Mouse (Mus musculus): Measurements from ENCODE around the gene Lsp1. TPM values are rescaled to one million over a fixed set of nuclear protein-coding genes. Genes with fewer than 3 reads are reported as not detected.

Lsp1 gene
- polyA plus RNA-seq, 1 experiment from 2014 or later: 6.3 TPM

DNA sequence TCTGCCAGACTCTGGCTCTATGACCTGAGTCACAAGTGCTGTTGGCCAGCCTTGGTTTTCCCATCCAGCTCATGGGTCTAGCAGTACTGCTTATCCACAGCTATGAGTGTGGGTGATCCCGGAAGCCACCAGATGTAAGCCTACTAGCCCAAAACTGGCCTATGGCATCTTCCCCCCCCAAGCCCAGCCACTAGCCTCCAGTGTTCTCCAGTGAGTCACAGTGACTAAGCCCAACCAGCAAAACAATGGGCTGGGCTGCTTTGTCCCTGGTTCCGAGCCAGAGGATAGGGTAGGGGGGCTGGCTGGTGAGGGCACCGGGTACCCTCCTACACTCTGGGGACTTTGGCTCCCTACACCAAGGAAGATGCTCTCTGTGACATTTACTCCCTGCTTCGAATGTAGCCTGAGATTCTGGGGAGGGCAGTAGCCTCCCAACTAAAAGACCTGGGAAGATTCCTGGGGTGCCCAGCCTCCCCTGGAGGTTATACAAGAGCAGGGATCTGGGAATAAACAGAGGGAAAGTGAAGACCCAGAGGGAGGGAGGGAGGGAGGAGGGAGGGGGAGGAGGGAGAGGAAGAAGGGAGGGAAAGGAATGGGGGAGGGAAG, 10.3 kb downstream of the Lsp1 start:
- H3K27me3 ChIP-seq: no peaks in the 10 kb centered on the region
- peak overlapping the region; percentile 25; the same call in 1 of the 2 replicates for H3K9ac ChIP-seq
- H3K4me1 ChIP-seq: peaks cover 18% of the 10 kb centered on the region
- H3K36me3 ChIP-seq (replicated peaks): no peaks in the 10 kb centered on the region
- no peak overlapping the region for H3K27ac ChIP-seq
- no peak overlapping the region for H3K4me2 ChIP-seq
- H3K9me3 ChIP-seq: no peaks in the 10 kb centered on the region
- ATAC-seq (ENCODE audit: low FRiP score): no peak
- H3K4me3 ChIP-seq (replicated peaks): no peak overlapping the region
- 25% methylated on average over 4 of the region's 4 CpGs for WGBS

DNA sequence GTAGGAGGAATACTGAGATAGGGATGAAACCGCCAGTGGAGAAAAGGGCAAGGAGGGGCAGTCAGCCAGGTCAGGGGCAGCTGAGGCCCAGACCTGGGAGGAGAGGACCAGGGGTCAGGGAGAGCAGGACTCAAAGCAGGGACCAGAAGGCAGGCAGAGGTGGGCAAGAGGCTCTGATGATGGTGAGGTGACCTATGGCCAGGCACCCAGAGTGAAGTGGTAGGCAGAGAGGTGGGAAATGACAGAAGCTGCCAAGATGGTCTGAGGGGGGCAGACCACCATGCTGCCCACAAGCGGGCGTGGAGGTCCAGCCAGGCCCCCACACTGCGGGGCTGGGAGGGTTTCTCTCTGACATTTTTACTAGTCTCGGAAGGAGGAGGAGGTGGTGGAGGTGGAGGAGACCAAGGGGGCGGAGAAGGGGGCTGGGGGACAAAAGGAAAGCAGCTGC, 10.8 kb downstream of the Lsp1 start:
- WGBS: 34% methylated on average over 6 of the region's 6 CpGs
- Histone ChIP-seq H3K4me2 (no peak overlapping the region), H3K9me3 (no peaks in the 10 kb centered on the region), H3K4me3 (replicated peaks) (no peak overlapping the region), H3K4me1 (peaks cover 18% of the 10 kb centered on the region), H3K9ac (peak overlapping the region; percentile 25; the same call in 1 of the 2 replicates), H3K27ac (0 out of 2 replicates have a peak overlapping the region, but pooled peaks have one; percentile 16), H3K27me3 (no peaks in the 10 kb centered on the region), H3K36me3 (replicated peaks) (no peaks in the 10 kb centered on the region)
- no peak for ATAC-seq (ENCODE audit: low FRiP score)

DNA sequence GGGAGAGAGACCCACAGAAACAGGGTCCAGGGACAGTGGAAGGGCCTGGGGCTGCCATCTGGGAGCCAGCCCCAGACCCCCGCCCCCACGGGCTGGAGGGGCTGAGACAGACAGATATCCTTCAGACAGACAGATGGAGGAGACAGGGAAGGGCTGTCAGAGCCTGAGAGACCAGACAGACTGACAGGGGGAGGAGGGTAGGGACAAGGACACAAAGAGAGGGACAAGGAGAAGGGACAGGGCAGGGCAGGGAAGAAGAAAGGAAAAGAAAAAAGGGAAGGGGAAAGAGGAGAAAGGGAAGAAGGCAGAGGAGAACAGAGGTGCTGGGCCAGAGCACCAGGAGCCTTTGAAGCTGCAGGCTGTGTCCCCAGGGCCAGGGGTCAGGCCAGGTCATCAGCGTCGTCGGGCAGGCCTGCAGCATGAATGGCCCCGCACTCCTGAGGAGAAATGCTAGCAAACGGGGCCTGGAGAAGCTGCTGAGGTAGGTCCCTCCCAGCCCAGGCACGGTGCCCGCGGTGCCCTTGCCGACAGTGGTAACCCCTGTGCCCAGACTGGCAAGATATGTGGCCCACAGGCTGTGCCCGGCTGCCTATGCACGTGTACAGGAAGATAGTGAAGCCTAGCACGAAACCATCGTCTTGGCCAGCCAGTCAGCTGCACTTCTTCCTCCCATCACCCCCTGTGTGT, 11.4 kb downstream of the Lsp1 start:
- WGBS: 43% methylated on average over 15 of the region's 15 CpGs
- Histone ChIP-seq H3K27me3 (no peaks in the 10 kb centered on the region), H3K9ac (peak overlapping the region; percentile 25), H3K27ac (0 out of 2 replicates have a peak overlapping the region, but pooled peaks have one; percentile 16), H3K4me1 (peaks cover 18% of the 10 kb centered on the region), H3K36me3 (replicated peaks) (no peaks in the 10 kb centered on the region), H3K4me2 (no peak overlapping the region), H3K4me3 (replicated peaks) (no peak overlapping the region), H3K9me3 (no peaks in the 10 kb centered on the region)
- ATAC-seq (ENCODE audit: low FRiP score): no peak

DNA sequence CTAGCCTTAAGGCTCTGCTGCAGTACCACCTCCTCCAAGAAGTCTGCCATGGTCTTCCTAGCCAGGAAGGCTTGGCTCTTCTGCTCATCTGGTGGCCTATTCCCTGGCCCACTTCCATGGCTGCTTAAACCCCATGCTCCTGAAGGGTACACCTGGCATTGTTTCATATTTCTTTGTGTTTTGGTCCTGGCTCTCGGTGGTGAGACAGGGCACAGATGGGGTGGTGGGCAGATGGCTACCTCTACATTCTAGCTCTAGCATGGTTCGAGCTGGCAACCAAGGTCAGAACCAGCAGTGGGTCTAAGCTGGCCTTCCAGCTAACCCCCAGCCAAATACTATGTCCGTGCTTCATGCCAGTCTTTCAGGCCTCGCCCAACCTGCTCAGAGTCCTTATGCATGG, 12.3 kb downstream of the Lsp1 start:
- ATAC-seq (ENCODE audit: low FRiP score): no peak
- Histone ChIP-seq H3K4me1 (peaks cover 18% of the 10 kb centered on the region), H3K27ac (no peak overlapping the region), H3K4me3 (replicated peaks) (no peak overlapping the region), H3K27me3 (no peaks in the 10 kb centered on the region), H3K4me2 (no peak overlapping the region), H3K36me3 (replicated peaks) (no peaks in the 10 kb centered on the region), H3K9ac (no peak overlapping the region), H3K9me3 (no peaks in the 10 kb centered on the region)
- WGBS: 89% methylated on average over 4 of the region's 4 CpGs

DNA sequence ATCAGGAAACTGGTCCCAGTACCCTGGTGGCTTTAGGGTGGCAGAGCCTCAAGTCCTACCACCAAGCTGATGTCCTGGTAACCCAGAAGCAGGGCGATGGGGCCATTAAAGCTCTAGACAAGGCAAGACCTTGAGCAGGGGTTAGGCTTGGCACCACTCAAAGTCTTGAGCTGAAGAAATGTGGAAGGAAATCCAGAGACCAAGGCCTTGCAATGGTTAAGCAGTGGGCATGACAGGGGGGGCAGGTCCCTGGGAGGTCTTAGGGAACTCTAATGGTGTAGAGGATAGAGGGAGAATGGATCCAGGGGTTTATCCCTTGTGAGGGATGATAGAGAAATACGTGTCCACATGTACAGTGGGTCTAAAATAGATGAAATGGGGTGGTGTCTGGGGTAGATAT, 12.9 kb downstream of the Lsp1 start:
- H3K36me3 ChIP-seq (replicated peaks): no peaks in the 10 kb centered on the region

DNA sequence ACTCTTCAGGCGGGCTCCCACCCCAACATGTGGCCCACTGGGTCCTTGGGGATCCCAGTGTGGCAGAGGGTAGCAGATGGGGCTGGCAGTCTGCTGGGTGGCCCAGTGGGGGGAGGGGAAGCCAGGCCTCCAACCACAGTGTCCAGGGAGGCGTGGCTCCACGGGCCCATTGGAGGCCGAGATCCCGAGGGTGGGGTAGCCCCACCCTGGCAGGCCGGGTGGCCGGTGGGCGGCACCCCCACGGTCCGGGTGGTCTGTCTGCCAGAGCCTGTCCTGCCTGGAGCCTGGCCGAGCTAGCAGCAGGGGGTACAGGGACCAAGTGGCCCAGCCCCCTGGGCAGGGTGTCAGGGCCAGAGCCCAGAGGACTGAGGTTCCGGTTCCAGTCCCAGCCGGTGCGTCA, 14.2 kb downstream of the Lsp1 start:
- H3K27me3 ChIP-seq: no peaks in the 10 kb centered on the region
- ATAC-seq (ENCODE audit: low FRiP score): no peak
- peaks cover 18% of the 10 kb centered on the region for H3K4me1 ChIP-seq
- no peak overlapping the region for H3K9ac ChIP-seq
- no peaks in the 10 kb centered on the region for H3K9me3 ChIP-seq
- no peaks in the 10 kb centered on the region for H3K36me3 ChIP-seq (replicated peaks)
- H3K4me3 ChIP-seq (replicated peaks): no peak overlapping the region
- no peak overlapping the region for H3K4me2 ChIP-seq
- no peak overlapping the region for H3K27ac ChIP-seq
- WGBS: 94% methylated on average over 8 of the region's 14 CpGs

More for the DNA sequence above, 12.9 kb downstream of the Lsp1 start:
- H3K4me2 ChIP-seq: no peak overlapping the region
- H3K9ac ChIP-seq: no peak overlapping the region
- ATAC-seq (ENCODE audit: low FRiP score): no peak
- no peak overlapping the region for H3K27ac ChIP-seq
- H3K9me3 ChIP-seq: no peaks in the 10 kb centered on the region
- H3K4me3 ChIP-seq (replicated peaks): no peak overlapping the region
- H3K27me3 ChIP-seq: no peaks in the 10 kb centered on the region
- 90% methylated on average over 2 of the region's 2 CpGs for WGBS
- H3K4me1 ChIP-seq: peaks cover 18% of the 10 kb centered on the region

DNA sequence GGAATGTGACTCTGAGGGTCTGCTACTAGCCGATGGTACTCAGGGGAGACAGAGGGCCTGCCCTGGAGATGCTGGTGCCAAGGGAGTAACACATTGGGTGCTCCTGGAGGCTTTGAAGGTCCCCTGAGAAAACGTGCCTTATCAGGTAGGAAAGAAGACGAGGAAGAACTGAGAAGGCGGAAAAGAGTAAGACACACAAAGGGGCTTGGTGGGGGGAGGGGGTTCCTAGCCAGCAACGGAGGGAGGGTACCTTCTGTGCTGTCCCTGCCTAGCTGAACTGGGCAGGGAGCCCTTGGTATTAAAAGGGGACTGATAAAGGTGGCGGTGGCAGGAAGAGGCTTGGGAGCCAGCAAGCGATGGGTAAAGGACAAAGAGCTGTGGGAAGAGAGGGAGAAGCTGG, 15.0 kb downstream of the Lsp1 start:
- H3K4me3 ChIP-seq (replicated peaks): no peak overlapping the region
- WGBS: 65% methylated on average over 7 of the region's 7 CpGs
- no peaks in the 10 kb centered on the region for H3K9me3 ChIP-seq
- no peak overlapping the region for H3K4me2 ChIP-seq
- H3K36me3 ChIP-seq (replicated peaks): no peaks in the 10 kb centered on the region
- no peaks in the 10 kb centered on the region for H3K27me3 ChIP-seq
- H3K9ac ChIP-seq: no peak overlapping the region
- ATAC-seq (ENCODE audit: low FRiP score): no peak
- H3K27ac ChIP-seq: no peak overlapping the region
- peaks cover 18% of the 10 kb centered on the region for H3K4me1 ChIP-seq

DNA sequence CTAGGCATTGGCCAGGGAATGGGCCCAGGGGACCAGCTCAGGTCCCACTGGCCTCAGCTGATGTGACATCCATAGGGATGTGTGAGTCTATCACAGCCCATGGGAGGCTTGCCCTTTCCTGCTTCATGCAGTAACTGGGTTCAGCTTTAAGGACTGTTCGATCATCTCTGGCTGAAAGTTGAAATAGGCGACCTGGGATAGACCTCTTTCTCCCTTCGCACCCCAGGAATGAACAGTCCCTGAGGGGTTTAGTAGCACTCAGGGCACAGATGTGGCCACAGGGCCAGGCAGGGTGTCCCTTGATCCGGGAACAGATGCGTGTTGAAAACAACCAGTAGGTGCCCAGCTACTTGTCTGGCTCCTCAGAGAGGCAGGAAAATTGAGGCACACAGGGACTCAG, 15.7 kb downstream of the Lsp1 start:
- no peak overlapping the region for H3K27ac ChIP-seq
- no peaks in the 10 kb centered on the region for H3K27me3 ChIP-seq
- no peaks in the 10 kb centered on the region for H3K9me3 ChIP-seq
- no peak overlapping the region for H3K4me2 ChIP-seq
- 83% methylated on average over 5 of the region's 5 CpGs for WGBS
- ATAC-seq (ENCODE audit: low FRiP score): no peak
- H3K4me1 ChIP-seq: peaks cover 16% of the 10 kb centered on the region
- H3K4me3 ChIP-seq (replicated peaks): no peak overlapping the region
- H3K36me3 ChIP-seq (replicated peaks): no peaks in the 10 kb centered on the region
- H3K9ac ChIP-seq: no peak overlapping the region

DNA sequence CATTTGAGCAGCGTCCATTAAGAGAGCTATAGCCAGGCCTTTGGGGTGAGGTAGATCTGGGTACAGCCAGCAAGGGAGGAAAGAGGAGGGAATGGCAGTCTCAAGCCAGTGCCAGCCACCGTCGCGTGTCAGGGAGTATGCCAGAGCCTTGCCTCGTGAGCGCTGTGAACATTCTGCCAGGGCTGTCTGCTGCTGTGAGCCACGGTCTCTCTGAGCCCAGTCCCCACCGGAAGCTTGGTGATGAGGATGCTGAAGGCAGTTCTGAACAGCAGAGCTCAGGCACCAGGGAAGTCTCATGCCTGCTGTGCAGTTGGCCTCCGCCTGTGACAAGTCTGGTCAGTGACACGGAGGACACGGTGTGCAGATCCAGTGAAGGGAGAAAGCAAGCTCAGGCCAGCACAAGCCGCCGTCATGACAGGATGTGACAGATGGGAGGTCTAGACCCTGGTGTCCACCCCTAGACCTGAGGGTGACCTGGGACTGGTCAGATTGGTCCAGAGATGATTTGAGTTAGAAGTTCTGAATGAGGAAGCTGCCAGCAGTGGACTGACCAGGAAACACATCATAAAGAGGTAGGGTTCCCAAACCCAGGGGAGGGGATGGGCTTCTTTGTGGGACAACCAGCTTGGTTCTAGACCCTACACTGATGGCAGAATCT, 16.3 kb downstream of the Lsp1 start:
- WGBS: 90% methylated on average over 13 of the region's 13 CpGs
- Histone ChIP-seq H3K9ac (no peak overlapping the region), H3K36me3 (replicated peaks) (no peaks in the 10 kb centered on the region), H3K4me2 (no peak overlapping the region), H3K27ac (no peak overlapping the region), H3K9me3 (no peaks in the 10 kb centered on the region), H3K27me3 (no peaks in the 10 kb centered on the region), H3K4me1 (peaks cover 16% of the 10 kb centered on the region), H3K4me3 (replicated peaks) (no peak overlapping the region)
- ATAC-seq (ENCODE audit: low FRiP score): no peak

DNA sequence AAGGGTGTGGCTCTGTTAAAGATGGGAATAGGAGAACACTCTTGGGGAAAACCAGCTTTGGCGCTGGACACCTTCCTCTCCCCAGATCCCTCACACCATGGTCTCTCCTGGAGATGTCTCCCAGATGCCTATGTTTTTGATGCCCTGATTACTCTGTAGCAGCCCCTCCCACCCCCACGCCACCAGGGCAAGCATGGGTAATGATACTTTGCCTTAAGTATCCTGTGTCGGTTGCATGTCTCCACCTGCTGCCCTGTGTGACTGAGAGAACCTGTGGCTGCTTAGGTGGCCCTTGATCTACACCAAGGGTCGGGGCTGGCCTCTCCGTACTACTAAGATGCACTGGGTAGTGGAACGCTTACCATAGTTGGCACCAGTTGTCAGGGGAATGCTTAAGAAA, 17.4 kb downstream of the Lsp1 start:
- Histone ChIP-seq H3K36me3 (replicated peaks) (no peaks in the 10 kb centered on the region), H3K4me2 (no peak overlapping the region)
- 93% methylated on average over 6 of the region's 6 CpGs for WGBS

DNA sequence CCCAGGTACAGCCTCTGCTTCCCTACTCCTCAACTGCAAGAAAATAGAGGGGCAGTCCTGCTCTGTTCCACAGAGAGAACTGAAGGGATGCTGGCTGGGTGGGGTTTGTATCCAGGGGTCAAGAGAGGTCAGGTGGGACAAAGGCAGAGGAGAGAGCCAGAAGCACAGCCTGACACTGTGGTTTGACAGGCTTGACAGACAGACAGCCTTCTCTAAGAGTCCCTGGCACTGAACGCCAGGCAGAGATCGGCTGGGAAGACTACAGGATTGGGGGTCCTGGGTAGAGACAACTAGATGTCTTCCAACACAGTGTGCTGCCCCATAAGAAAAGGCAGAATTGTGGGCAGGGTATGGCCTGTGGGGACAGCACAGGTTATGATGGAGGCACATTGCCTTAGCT, 18.0 kb downstream of the Lsp1 start:
- peaks cover 27% of the 10 kb centered on the region for H3K4me1 ChIP-seq
- no peak for ATAC-seq (ENCODE audit: low FRiP score)
- H3K27ac ChIP-seq: no peak overlapping the region
- H3K9ac ChIP-seq: no peak overlapping the region
- H3K9me3 ChIP-seq: no peaks in the 10 kb centered on the region
- 51% methylated on average over 2 of the region's 2 CpGs for WGBS
- H3K27me3 ChIP-seq: no peaks in the 10 kb centered on the region
- no peak overlapping the region for H3K4me2 ChIP-seq
- H3K4me3 ChIP-seq (replicated peaks): no peak overlapping the region
- H3K36me3 ChIP-seq (replicated peaks): no peaks in the 10 kb centered on the region

More for the DNA sequence above, 17.4 kb downstream of the Lsp1 start:
- Histone ChIP-seq H3K9ac (no peak overlapping the region), H3K27me3 (no peaks in the 10 kb centered on the region), H3K9me3 (no peaks in the 10 kb centered on the region), H3K4me3 (replicated peaks) (no peak overlapping the region), H3K4me1 (peaks cover 22% of the 10 kb centered on the region), H3K27ac (no peak overlapping the region)
- no peak for ATAC-seq (ENCODE audit: low FRiP score)

DNA sequence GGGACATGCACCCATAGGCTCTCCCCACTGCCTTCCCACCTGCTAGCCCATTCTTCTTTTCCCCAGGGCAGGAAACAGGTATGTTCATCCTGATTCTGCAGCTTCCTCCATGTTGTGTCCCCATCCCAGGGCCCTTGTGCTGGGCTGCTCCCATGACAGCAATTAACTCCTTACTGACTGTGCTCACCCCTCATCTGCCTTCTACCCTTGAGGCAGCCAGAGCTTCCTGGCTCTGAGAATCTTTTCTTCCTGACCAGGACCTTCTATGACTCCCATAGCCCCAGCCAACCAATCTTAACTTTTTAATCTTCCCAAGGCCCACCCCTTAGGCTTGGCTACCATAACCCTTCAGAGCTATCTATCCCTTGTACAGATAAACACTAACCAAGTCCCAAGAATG, 18.7 kb downstream of the Lsp1 start:
- ATAC-seq (ENCODE audit: low FRiP score): no peak
- H3K36me3 ChIP-seq (replicated peaks): no peaks in the 10 kb centered on the region
- H3K27me3 ChIP-seq: no peaks in the 10 kb centered on the region
- H3K4me3 ChIP-seq (replicated peaks): no peak overlapping the region
- peaks cover 27% of the 10 kb centered on the region for H3K4me1 ChIP-seq
- no peak overlapping the region for H3K27ac ChIP-seq
- no peak overlapping the region for H3K9ac ChIP-seq
- H3K9me3 ChIP-seq: no peaks in the 10 kb centered on the region
- no peak overlapping the region for H3K4me2 ChIP-seq
